Mouse (Mus musculus): ENCODE measurements at regions not wholly inside any gene's neighbourhood (a gene's known extent, or its start where the extent isn't known, plus 50 kb on each side); places are given as distances from the start of the nearest gene placed in this dataset.
A peak's percentile ranks its signal among the peaks of the same experiment; 100 is the strongest.

- peak overlapping the region; percentile 51 for H3K4me3 ChIP-seq (ENCODE audit: low read depth, low read length)
- H3K27ac ChIP-seq (ENCODE audit: low read depth, low read length): no peak overlapping the region
- no peaks in the 10 kb centered on the region for H3K36me3 ChIP-seq (ENCODE audit: control insufficient read depth, insufficient read depth)
- no peaks in the 10 kb centered on the region for H3K4me1 ChIP-seq (replicated peaks; ENCODE audit: control insufficient read depth, insufficient read depth, low read length)
- ATAC-seq: no peak
- peak overlapping the region; percentile 68 for H3K4me2 ChIP-seq (replicated peaks; ENCODE audit: low read depth)
- H3K9ac ChIP-seq (ENCODE audit: low read depth, low read length): 0 out of 2 replicates have a peak overlapping the region, but pooled peaks have one; percentile 32
- H3K9me3 ChIP-seq (ENCODE audit: control insufficient read depth): no peaks in the 10 kb centered on the region
- WGBS: 18% methylated on average over 6 of the region's 6 CpGs
- H3K27me3 ChIP-seq (replicated peaks; ENCODE audit: control insufficient read depth, insufficient read depth, low read length): no peaks in the 10 kb centered on the region
- no peak for TF ChIP-seq CTCF (IDR thresholded peaks at IDR 0.05; ENCODE audit: low read depth)
Measured at GRCm38 (mm10) chr7:58397992-58398391, 258.0 kb upstream of the Atp10a start.

GRCm38 (mm10) chr7:58398558-58399144, 257.3 kb upstream of the Atp10a start:
- no peak for TF ChIP-seq CTCF (IDR thresholded peaks at IDR 0.05; ENCODE audit: low read depth)
- 2% methylated on average over 9 of the region's 9 CpGs for WGBS
- H3K36me3 ChIP-seq (ENCODE audit: control insufficient read depth, insufficient read depth): no peaks in the 10 kb centered on the region
- no peaks in the 10 kb centered on the region for H3K27me3 ChIP-seq (replicated peaks; ENCODE audit: control insufficient read depth, insufficient read depth, low read length)
- peak overlapping the region; percentile 51 for H3K4me3 ChIP-seq (ENCODE audit: low read depth, low read length)
- H3K4me2 ChIP-seq (replicated peaks; ENCODE audit: low read depth): peak overlapping the region; percentile 68
- H3K27ac ChIP-seq (ENCODE audit: low read depth, low read length): peak overlapping the region; percentile 42; the same call in 1 of the 2 replicates
- H3K9ac ChIP-seq (ENCODE audit: low read depth, low read length): peak overlapping the region; percentile 32; the same call in 1 of the 2 replicates
- no peaks in the 10 kb centered on the region for H3K4me1 ChIP-seq (replicated peaks; ENCODE audit: control insufficient read depth, insufficient read depth, low read length)
- peak; percentile 78 for ATAC-seq
- no peaks in the 10 kb centered on the region for H3K9me3 ChIP-seq (ENCODE audit: control insufficient read depth)

GRCm38 (mm10) chr7:58399145-58399604, 256.8 kb upstream of the Atp10a start:
- peak; percentile 26; the same call in 1 of the 2 replicates for TF ChIP-seq CTCF (IDR thresholded peaks at IDR 0.05; ENCODE audit: low read depth)
- Histone ChIP-seq H3K36me3 (ENCODE audit: control insufficient read depth, insufficient read depth) (no peaks in the 10 kb centered on the region), H3K4me3 (ENCODE audit: low read depth, low read length) (peak overlapping the region; percentile 51), H3K4me2 (replicated peaks; ENCODE audit: low read depth) (peak overlapping the region; percentile 68), H3K9me3 (ENCODE audit: control insufficient read depth) (no peaks in the 10 kb centered on the region), H3K27ac (ENCODE audit: low read depth, low read length) (peak overlapping the region; percentile 42; the same call in 1 of the 2 replicates), H3K4me1 (replicated peaks; ENCODE audit: control insufficient read depth, insufficient read depth, low read length) (no peaks in the 10 kb centered on the region), H3K9ac (ENCODE audit: low read depth, low read length) (peak overlapping the region; percentile 32; the same call in 1 of the 2 replicates), H3K27me3 (replicated peaks; ENCODE audit: control insufficient read depth, insufficient read depth, low read length) (no peaks in the 10 kb centered on the region)
- ATAC-seq: peak; percentile 99
- under 1% methylated on average over 21 of the region's 21 CpGs for WGBS

- no peaks in the 10 kb centered on the region for H3K27me3 ChIP-seq (replicated peaks; ENCODE audit: control insufficient read depth, insufficient read depth, low read length)
- H3K36me3 ChIP-seq (ENCODE audit: control insufficient read depth, insufficient read depth): no peaks in the 10 kb centered on the region
- 0 out of 2 replicates have a peak overlapping the region, but pooled peaks have one; percentile 15 for H3K27ac ChIP-seq (ENCODE audit: low read depth, low read length)
- no peaks in the 10 kb centered on the region for H3K9me3 ChIP-seq (ENCODE audit: control insufficient read depth)
- 0 out of 2 replicates have a peak overlapping the region, but pooled peaks have one; percentile 32 for H3K9ac ChIP-seq (ENCODE audit: low read depth, low read length)
- H3K4me1 ChIP-seq (replicated peaks; ENCODE audit: control insufficient read depth, insufficient read depth, low read length): no peaks in the 10 kb centered on the region
- 23% methylated on average over 5 of the region's 5 CpGs for WGBS
- H3K4me2 ChIP-seq (replicated peaks; ENCODE audit: low read depth): peak overlapping the region; percentile 68
- ATAC-seq: no peak
- no peak for TF ChIP-seq CTCF (IDR thresholded peaks at IDR 0.05; ENCODE audit: low read depth)
- peak overlapping the region; percentile 51 for H3K4me3 ChIP-seq (ENCODE audit: low read depth, low read length)
Measured at GRCm38 (mm10) chr7:58399651-58400050, 256.3 kb upstream of the Atp10a start.

GRCm38 (mm10) chr7:58400594-58400993, 255.4 kb upstream of the Atp10a start:
- Histone ChIP-seq H3K9ac (ENCODE audit: low read depth, low read length) (no peak overlapping the region), H3K9me3 (ENCODE audit: control insufficient read depth) (no peaks in the 10 kb centered on the region), H3K4me1 (replicated peaks; ENCODE audit: control insufficient read depth, insufficient read depth, low read length) (no peaks in the 10 kb centered on the region), H3K4me2 (replicated peaks; ENCODE audit: low read depth) (no peak overlapping the region), H3K27me3 (replicated peaks; ENCODE audit: control insufficient read depth, insufficient read depth, low read length) (no peaks in the 10 kb centered on the region), H3K4me3 (ENCODE audit: low read depth, low read length) (no peak overlapping the region), H3K27ac (ENCODE audit: low read depth, low read length) (no peak overlapping the region), H3K36me3 (ENCODE audit: control insufficient read depth, insufficient read depth) (no peaks in the 10 kb centered on the region)
- ATAC-seq: no peak
- 57% methylated on average over 1 of the region's 1 CpGs for WGBS
- TF ChIP-seq CTCF (IDR thresholded peaks at IDR 0.05; ENCODE audit: low read depth): no peak

GRCm38 (mm10) chr7:58436888-58437625, 218.9 kb upstream of the Atp10a start:
- H3K27me3 ChIP-seq (replicated peaks; ENCODE audit: control insufficient read depth, insufficient read depth, low read length): no peaks in the 10 kb centered on the region
- H3K36me3 ChIP-seq (ENCODE audit: control insufficient read depth, insufficient read depth): no peaks in the 10 kb centered on the region
- H3K27ac ChIP-seq (ENCODE audit: low read depth, low read length): no peak overlapping the region
- H3K4me2 ChIP-seq (replicated peaks; ENCODE audit: low read depth): no peak overlapping the region
- H3K4me1 ChIP-seq (replicated peaks; ENCODE audit: control insufficient read depth, insufficient read depth, low read length): no peaks in the 10 kb centered on the region
- no peak for TF ChIP-seq CTCF (IDR thresholded peaks at IDR 0.05; ENCODE audit: low read depth)
- no peak overlapping the region for H3K4me3 ChIP-seq (ENCODE audit: low read depth, low read length)
- H3K9me3 ChIP-seq (ENCODE audit: control insufficient read depth): no peaks in the 10 kb centered on the region
- ATAC-seq: peak; percentile 95
- no peak overlapping the region for H3K9ac ChIP-seq (ENCODE audit: low read depth, low read length)
- 21% methylated on average over 2 of the region's 2 CpGs for WGBS

All from intestine, postnatal 0 days (tissue).